Mouse (Mus musculus): ENCODE results near the gene Oxa1l. TPM values are rescaled to one million over a fixed set of nuclear protein-coding genes. Genes with fewer than 3 reads are reported as not detected.

The Oxa1l gene
- total and polyA plus RNA-seq, 3 experiments: 43.3 to 143 TPM; not detected in 1

- TF ChIP-seq TBP (IDR thresholded peaks at IDR 0.05; ENCODE audit: low read depth, low read length): no peak
- H3K27me3 ChIP-seq (ENCODE audit: control insufficient read depth in 1 of 2, insufficient read depth in 2 of 2, low read length in 2 of 2): no peaks in the 10 kb centered on the region
- DNase-seq (ENCODE audit: low read depth, low spot score): no peak
- H3K36me3 ChIP-seq (ENCODE audit: control insufficient read depth in 1 of 2, insufficient read depth in 2 of 2, low read length in 2 of 2): peaks cover 0 to 9% of the 10 kb centered on the region in 2 experiments; a peak in 2 of 4 replicates
- H3K79me2 ChIP-seq (ENCODE audit: control insufficient read depth, insufficient read depth, low read length, poor library complexity): no peaks in the 10 kb centered on the region
- H3K27ac ChIP-seq (ENCODE audit: control insufficient read depth, low read depth, low read length): no peak overlapping the region
- H3K4me1 ChIP-seq (ENCODE audit: control insufficient read depth in 1 of 2, insufficient read depth in 2 of 2, low read length in 2 of 2): no peaks in the 10 kb centered on the region
- no peak overlapping the region for H3K9ac ChIP-seq (ENCODE audit: control insufficient read depth, low read depth, low read length, poor library complexity, severe bottlenecking)
- no peak overlapping the region for H3K4me3 ChIP-seq (ENCODE audit: control insufficient read depth in 1 of 2, insufficient read depth in 1 of 2, low read depth in 2 of 2, low read length in 2 of 2)
- no peaks in the 10 kb centered on the region for H3K9me3 ChIP-seq (replicated peaks; ENCODE audit: insufficient read depth, low read length)
These were observed 10.8 kb downstream of the Oxa1l start for GRCm38 (mm10) chr14:54371460-54371859.

GRCm38 (mm10) chr14:54372923-54373322 lies 12.3 kb downstream of the Oxa1l start:
- no peaks in the 10 kb centered on the region for H3K9me3 ChIP-seq (replicated peaks; ENCODE audit: insufficient read depth, low read length)
- H3K36me3 ChIP-seq (ENCODE audit: control insufficient read depth in 1 of 2, insufficient read depth in 2 of 2, low read length in 2 of 2): peaks cover 0 to 9% of the 10 kb centered on the region in 2 experiments; a peak in 2 of 4 replicates
- H3K27ac ChIP-seq (ENCODE audit: control insufficient read depth, low read depth, low read length): no peak overlapping the region
- no peak overlapping the region for H3K9ac ChIP-seq (ENCODE audit: control insufficient read depth, low read depth, low read length, poor library complexity, severe bottlenecking)
- H3K4me1 ChIP-seq (ENCODE audit: control insufficient read depth in 1 of 2, insufficient read depth in 2 of 2, low read length in 2 of 2): no peaks in the 10 kb centered on the region
- H3K27me3 ChIP-seq (ENCODE audit: control insufficient read depth in 1 of 2, insufficient read depth in 2 of 2, low read length in 2 of 2): no peaks in the 10 kb centered on the region
- TF ChIP-seq TAL1 (IDR thresholded peaks at IDR 0.05; ENCODE audit: low read length) (no peak), KAT2A (conservative IDR thresholded peaks at IDR 0.05; ENCODE audit: low read depth, low read length) (no peak), JUND (IDR thresholded peaks at IDR 0.05; ENCODE audit: low read depth, low read length) (no peak), USF2 (IDR thresholded peaks at IDR 0.05; ENCODE audit: borderline replicate concordance in 1 of 2, insufficient read depth in 1 of 2, low read depth in 1 of 2, low read length in 2 of 2) (no peak)
- no peaks in the 10 kb centered on the region for H3K79me2 ChIP-seq (ENCODE audit: control insufficient read depth, insufficient read depth, low read length, poor library complexity)
- H3K4me3 ChIP-seq (ENCODE audit: control insufficient read depth in 1 of 2, insufficient read depth in 1 of 2, low read depth in 2 of 2, low read length in 2 of 2): no peak overlapping the region
- DNase-seq (ENCODE audit: low read depth, low spot score): no peak

- H3K9me3 ChIP-seq (replicated peaks; ENCODE audit: insufficient read depth, low read length): no peaks in the 10 kb centered on the region
- no peaks in the 10 kb centered on the region for H3K4me1 ChIP-seq (ENCODE audit: control insufficient read depth in 1 of 2, insufficient read depth in 2 of 2, low read length in 2 of 2)
- DNase-seq (ENCODE audit: low read depth, low spot score): peak; percentile 59
- no peak overlapping the region for H3K4me3 ChIP-seq (ENCODE audit: control insufficient read depth in 1 of 2, insufficient read depth in 1 of 2, low read depth in 2 of 2, low read length in 2 of 2)
- no peak overlapping the region for H3K27ac ChIP-seq (ENCODE audit: control insufficient read depth, low read depth, low read length)
- H3K79me2 ChIP-seq (ENCODE audit: control insufficient read depth, insufficient read depth, low read length, poor library complexity): no peaks in the 10 kb centered on the region
- no peak overlapping the region for H3K9ac ChIP-seq (ENCODE audit: control insufficient read depth, low read depth, low read length, poor library complexity, severe bottlenecking)
- no peaks in the 10 kb centered on the region for H3K27me3 ChIP-seq (ENCODE audit: control insufficient read depth in 1 of 2, insufficient read depth in 2 of 2, low read length in 2 of 2)
- peaks cover 0 to 3% of the 10 kb centered on the region in 2 experiments; a peak in 2 of 4 replicates for H3K36me3 ChIP-seq (ENCODE audit: control insufficient read depth in 1 of 2, insufficient read depth in 2 of 2, low read length in 2 of 2)
- no peak for TF ChIP-seq CHD1 (IDR thresholded peaks at IDR 0.05; ENCODE audit: low read depth, low read length)
- peak; percentile 57 for TF ChIP-seq SMC3 (IDR thresholded peaks at IDR 0.05; ENCODE audit: low read depth, low read length)
- TF ChIP-seq POLR2AphosphoS2 (IDR thresholded peaks at IDR 0.05; ENCODE audit: low read length): no peak
- peak; percentile 25 to 57 (median 44); a peak in 5 of 6 replicates for TF ChIP-seq CTCF (IDR thresholded peaks at IDR 0.05 in 2 of 3, conservative IDR thresholded peaks at IDR 0.05 in 1 of 3; ENCODE audit: control insufficient read depth in 1 of 3, insufficient read depth in 1 of 3, low read depth in 2 of 3, low read length in 3 of 3, poor library complexity in 1 of 3, severe bottlenecking in 1 of 3)
- TF ChIP-seq RAD21 (IDR thresholded peaks at IDR 0.05; ENCODE audit: low read depth, low read length): peak; percentile 24
- no peak for TF ChIP-seq ETS1 (IDR thresholded peaks at IDR 0.05; ENCODE audit: low read depth, low read length)
- no peak for TF ChIP-seq JUND (IDR thresholded peaks at IDR 0.05; ENCODE audit: low read depth, low read length)
These were observed 15.3 kb downstream of the Oxa1l start for GRCm38 (mm10) chr14:54375916-54376315.
